Mouse (Mus musculus): ENCODE measurements around the gene Lancl1. TPM values are rescaled to one million over a fixed set of nuclear protein-coding genes. Genes with fewer than 3 reads are reported as not detected.

Gene Lancl1
- total and polyA plus RNA-seq, 3 experiments: 15.4 to 64.8 (median 41.1) TPM

GRCm38 (mm10) chr1:67003699-67004098, 35.0 kb downstream of the Lancl1 start:
- H3K4me3 ChIP-seq (ENCODE audit: low read depth, low read length): no peak overlapping the region
- H3K27me3 ChIP-seq (ENCODE audit: insufficient read depth, low read length): no peaks in the 10 kb centered on the region
- ATAC-seq (ENCODE audit: extremely low read depth, insufficient number of reproducible peaks, low FRiP score, poor library complexity, severe bottlenecking) (no peak), DNase-seq (ENCODE audit: low spot score) (no peak)
- no peaks in the 10 kb centered on the region for H3K9me3 ChIP-seq (replicated peaks)
- peaks cover 2% of the 10 kb centered on the region; the same call in 1 of the 2 replicates for H3K4me1 ChIP-seq (ENCODE audit: insufficient read depth, low read depth, low read length)
- peaks cover 66% of the 10 kb centered on the region for H3K36me3 ChIP-seq (replicated peaks)
- TF ChIP-seq GATA1 (IDR thresholded peaks at IDR 0.05; ENCODE audit: borderline replicate concordance, low read length) (no peak), TAL1 (conservative IDR thresholded peaks at IDR 0.05; ENCODE audit: low read depth, low read length) (no peak), CTCF (IDR thresholded peaks at IDR 0.05; ENCODE audit: low read depth, low read length) (no peak), POLR2AphosphoS5 (IDR thresholded peaks at IDR 0.05; ENCODE audit: insufficient replicate concordance, low read depth, low read length) (no peak), GATA2 (IDR thresholded peaks at IDR 0.05; ENCODE audit: borderline replicate concordance, low read depth, low read length) (no peak)

GRCm38 (mm10) chr1:67002226-67002625, 36.4 kb downstream of the Lancl1 start:
- Histone ChIP-seq H3K9me3 (replicated peaks) (no peaks in the 10 kb centered on the region), H3K4me1 (ENCODE audit: insufficient read depth, low read depth, low read length) (peaks cover 2% of the 10 kb centered on the region; the same call in 1 of the 2 replicates), H3K27me3 (ENCODE audit: insufficient read depth, low read length) (no peaks in the 10 kb centered on the region), H3K36me3 (replicated peaks) (peaks cover 58% of the 10 kb centered on the region), H3K4me3 (ENCODE audit: low read depth, low read length) (no peak overlapping the region)
- TF ChIP-seq POLR2AphosphoS5 (IDR thresholded peaks at IDR 0.05; ENCODE audit: insufficient replicate concordance, low read depth, low read length) (no peak), TAL1 (conservative IDR thresholded peaks at IDR 0.05; ENCODE audit: low read depth, low read length) (no peak), GATA2 (IDR thresholded peaks at IDR 0.05; ENCODE audit: borderline replicate concordance, low read depth, low read length) (no peak), CTCF (IDR thresholded peaks at IDR 0.05; ENCODE audit: low read depth, low read length) (no peak), GATA1 (IDR thresholded peaks at IDR 0.05; ENCODE audit: borderline replicate concordance, low read length) (no peak)
- ATAC-seq (ENCODE audit: extremely low read depth, insufficient number of reproducible peaks, low FRiP score, poor library complexity, severe bottlenecking): no peak
- DNase-seq (ENCODE audit: low spot score): no peak

GRCm38 (mm10) chr1:67001367-67001766, 37.3 kb downstream of the Lancl1 start:
- no peak for TF ChIP-seq POLR2AphosphoS5 (IDR thresholded peaks at IDR 0.05; ENCODE audit: insufficient replicate concordance, low read depth, low read length)
- TF ChIP-seq GATA2 (IDR thresholded peaks at IDR 0.05; ENCODE audit: borderline replicate concordance, low read depth, low read length): no peak
- no peak for TF ChIP-seq TAL1 (conservative IDR thresholded peaks at IDR 0.05; ENCODE audit: low read depth, low read length)
- TF ChIP-seq GATA1 (IDR thresholded peaks at IDR 0.05; ENCODE audit: borderline replicate concordance, low read length): no peak
- no peak for TF ChIP-seq CTCF (IDR thresholded peaks at IDR 0.05; ENCODE audit: low read depth, low read length)
- DNase-seq (ENCODE audit: low spot score) (no peak), ATAC-seq (ENCODE audit: extremely low read depth, insufficient number of reproducible peaks, low FRiP score, poor library complexity, severe bottlenecking) (no peak; the same call in 1 of the 2 replicates)
- Histone ChIP-seq H3K27me3 (ENCODE audit: insufficient read depth, low read length) (no peaks in the 10 kb centered on the region), H3K9me3 (replicated peaks) (no peaks in the 10 kb centered on the region), H3K4me1 (ENCODE audit: insufficient read depth, low read depth, low read length) (peaks cover 2% of the 10 kb centered on the region; the same call in 1 of the 2 replicates), H3K36me3 (replicated peaks) (peaks cover 51% of the 10 kb centered on the region), H3K4me3 (ENCODE audit: low read depth, low read length) (no peak overlapping the region)

- peaks cover 42% of the 10 kb centered on the region for H3K36me3 ChIP-seq (replicated peaks)
- H3K9me3 ChIP-seq (replicated peaks): no peaks in the 10 kb centered on the region
- no peak for ATAC-seq (ENCODE audit: extremely low read depth, insufficient number of reproducible peaks, low FRiP score, poor library complexity, severe bottlenecking)
These were observed 38.2 kb downstream of the Lancl1 start for GRCm38 (mm10) chr1:67000484-67000883.

GRCm38 (mm10) chr1:66998601-66999000, 40.1 kb downstream of the Lancl1 start:
- DNase-seq (ENCODE audit: low spot score) (no peak), ATAC-seq (ENCODE audit: extremely low read depth, insufficient number of reproducible peaks, low FRiP score, poor library complexity, severe bottlenecking) (no peak)
- H3K4me3 ChIP-seq (ENCODE audit: low read depth, low read length): no peak overlapping the region
- H3K9me3 ChIP-seq (replicated peaks): no peaks in the 10 kb centered on the region
- H3K4me1 ChIP-seq (ENCODE audit: insufficient read depth, low read depth, low read length): peaks cover 2% of the 10 kb centered on the region; the same call in 1 of the 2 replicates
- peaks cover 26% of the 10 kb centered on the region for H3K36me3 ChIP-seq (replicated peaks)
- TF ChIP-seq GATA2 (IDR thresholded peaks at IDR 0.05; ENCODE audit: borderline replicate concordance, low read depth, low read length) (no peak), POLR2AphosphoS5 (IDR thresholded peaks at IDR 0.05; ENCODE audit: insufficient replicate concordance, low read depth, low read length) (no peak), CTCF (IDR thresholded peaks at IDR 0.05; ENCODE audit: low read depth, low read length) (no peak), TAL1 (conservative IDR thresholded peaks at IDR 0.05; ENCODE audit: low read depth, low read length) (no peak), GATA1 (IDR thresholded peaks at IDR 0.05; ENCODE audit: borderline replicate concordance, low read length) (no peak)
- no peaks in the 10 kb centered on the region for H3K27me3 ChIP-seq (ENCODE audit: insufficient read depth, low read length)

More at GRCm38 (mm10) chr1:67000484-67000883, 38.2 kb downstream of the Lancl1 start:
- H3K4me3 ChIP-seq (ENCODE audit: low read depth, low read length): no peak overlapping the region
- TF ChIP-seq TAL1 (conservative IDR thresholded peaks at IDR 0.05; ENCODE audit: low read depth, low read length): no peak
- TF ChIP-seq GATA2 (IDR thresholded peaks at IDR 0.05; ENCODE audit: borderline replicate concordance, low read depth, low read length): no peak
- TF ChIP-seq GATA1 (IDR thresholded peaks at IDR 0.05; ENCODE audit: borderline replicate concordance, low read length): no peak
- TF ChIP-seq POLR2AphosphoS5 (IDR thresholded peaks at IDR 0.05; ENCODE audit: insufficient replicate concordance, low read depth, low read length): no peak
- no peak for TF ChIP-seq CTCF (IDR thresholded peaks at IDR 0.05; ENCODE audit: low read depth, low read length)
- H3K27me3 ChIP-seq (ENCODE audit: insufficient read depth, low read length): no peaks in the 10 kb centered on the region
- H3K4me1 ChIP-seq (ENCODE audit: insufficient read depth, low read depth, low read length): peaks cover 2% of the 10 kb centered on the region; the same call in 1 of the 2 replicates
- DNase-seq (ENCODE audit: low spot score): no peak

- H3K36me3 ChIP-seq (replicated peaks): peaks cover 21% of the 10 kb centered on the region
- no peaks in the 10 kb centered on the region for H3K27me3 ChIP-seq (ENCODE audit: insufficient read depth, low read length)
- TF ChIP-seq GATA2 (IDR thresholded peaks at IDR 0.05; ENCODE audit: borderline replicate concordance, low read depth, low read length) (no peak), CTCF (IDR thresholded peaks at IDR 0.05; ENCODE audit: low read depth, low read length) (no peak), TAL1 (conservative IDR thresholded peaks at IDR 0.05; ENCODE audit: low read depth, low read length) (no peak), POLR2AphosphoS5 (IDR thresholded peaks at IDR 0.05; ENCODE audit: insufficient replicate concordance, low read depth, low read length) (no peak), GATA1 (IDR thresholded peaks at IDR 0.05; ENCODE audit: borderline replicate concordance, low read length) (no peak)
- peaks cover 2% of the 10 kb centered on the region; the same call in 1 of the 2 replicates for H3K4me1 ChIP-seq (ENCODE audit: insufficient read depth, low read depth, low read length)
- no peaks in the 10 kb centered on the region for H3K9me3 ChIP-seq (replicated peaks)
- ATAC-seq (ENCODE audit: extremely low read depth, insufficient number of reproducible peaks, low FRiP score, poor library complexity, severe bottlenecking): no peak
- no peak for DNase-seq (ENCODE audit: low spot score)
- no peak overlapping the region for H3K4me3 ChIP-seq (ENCODE audit: low read depth, low read length)
These were observed 40.5 kb downstream of the Lancl1 start for GRCm38 (mm10) chr1:66998188-66998587.

Data from G1E (cell line).